Mouse (Mus musculus): Measurements from ENCODE around the gene Grb2.

Grb2 gene

DNA sequence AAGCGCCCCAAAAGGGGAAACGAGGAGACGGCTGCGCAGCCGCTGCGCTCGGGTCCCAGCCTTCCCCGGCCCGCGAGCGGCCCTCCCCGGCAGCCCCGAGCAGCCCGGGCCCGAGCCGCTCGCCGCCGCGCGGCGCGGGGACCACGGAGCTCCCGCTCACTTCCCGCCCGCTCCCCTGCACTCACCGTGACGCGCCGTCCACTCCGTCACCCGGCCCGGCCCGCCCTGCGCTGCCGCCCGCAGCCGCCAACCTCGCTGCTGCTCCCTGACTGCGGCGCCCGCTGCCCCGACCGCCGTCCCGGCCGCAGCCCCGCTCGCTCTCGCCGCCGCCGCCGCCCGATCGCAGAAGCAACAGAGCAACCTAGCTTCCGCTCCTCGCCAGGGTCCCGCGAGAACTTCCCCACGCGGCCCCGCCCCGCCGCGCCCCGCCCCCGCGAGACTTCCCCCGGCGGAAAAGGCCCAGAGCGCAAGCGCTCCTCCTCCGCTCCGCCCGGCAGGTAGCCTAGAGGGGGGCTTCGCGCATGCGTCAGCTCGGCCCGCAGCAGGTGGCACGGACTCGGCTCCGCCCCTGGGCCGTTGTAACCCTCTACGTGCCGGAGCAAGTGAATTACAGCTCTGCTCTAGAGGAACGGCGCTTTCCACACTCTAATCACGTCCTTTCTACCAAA is at the start of gene Grb2:
Gene Grb2, minus strand, starts transcription at position 389 of the 668 bp plus-strand sequence.
- peak; percentile 95 to 97 for DNase-seq (ENCODE audit: low spot score in 2 of 2)

DNA sequence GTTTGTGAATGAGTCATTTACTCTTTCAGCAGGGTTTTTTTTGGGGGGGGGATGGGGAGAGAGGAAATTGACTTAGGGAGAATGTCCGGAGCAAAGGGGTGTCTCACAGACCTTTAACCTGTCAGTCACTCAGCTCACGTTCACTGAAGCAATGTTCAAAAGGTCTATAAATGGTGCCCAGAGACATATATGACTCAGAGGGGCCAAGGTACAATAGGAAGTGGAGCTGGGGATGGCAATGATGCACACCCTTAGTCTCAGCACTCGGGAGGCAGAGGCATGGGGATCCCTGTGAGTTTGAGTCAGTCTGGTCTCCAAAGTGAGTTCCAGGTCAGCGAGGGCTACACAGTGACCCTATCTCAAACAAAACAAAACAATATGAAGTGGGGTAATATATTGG is 45.1 kb upstream of the Grb2 start:
- DNase-seq (ENCODE audit: low spot score in 2 of 2) = no peak

DNA sequence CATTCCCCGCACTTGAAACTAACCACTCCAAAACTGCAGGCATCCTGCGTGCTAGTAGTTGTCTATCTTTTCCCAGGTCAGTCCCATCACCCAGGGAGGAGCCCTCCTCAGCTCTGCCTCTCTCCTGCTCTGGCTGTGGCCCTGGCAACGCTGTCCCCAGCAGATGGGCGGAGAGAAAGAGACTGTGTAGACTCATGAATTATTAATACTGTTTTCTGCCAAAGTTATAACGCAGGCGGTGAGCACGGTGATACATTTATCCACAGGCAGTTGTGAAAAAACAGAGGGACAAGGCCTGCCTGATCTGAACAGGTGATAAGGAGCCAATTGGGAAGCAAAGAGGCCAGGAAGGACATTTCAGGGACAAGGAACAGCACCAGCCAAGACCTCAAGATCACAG is 44.3 kb upstream of the Grb2 start:
- no peak for DNase-seq (ENCODE audit: low spot score in 2 of 2)

DNA sequence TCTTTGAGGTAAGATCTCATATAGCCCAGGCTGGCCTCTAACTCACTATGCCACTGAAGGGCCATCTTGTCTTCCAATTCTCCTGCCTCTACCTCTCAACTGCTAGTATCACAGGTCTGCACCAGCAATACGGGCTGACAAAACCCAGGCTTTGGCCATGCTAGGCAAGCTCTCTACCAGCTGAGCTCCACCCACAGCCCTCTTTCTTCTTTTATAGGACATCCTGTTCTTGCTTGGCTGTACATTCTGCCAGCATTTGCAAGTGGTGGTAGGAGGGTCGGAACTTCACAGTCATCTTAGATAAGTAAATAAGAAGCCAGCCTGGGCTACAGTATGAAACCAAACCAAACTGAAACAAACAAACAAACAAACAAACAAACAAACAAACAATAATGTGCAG is 43.3 kb upstream of the Grb2 start:
- no peak for DNase-seq (ENCODE audit: low spot score in 2 of 2)

DNA sequence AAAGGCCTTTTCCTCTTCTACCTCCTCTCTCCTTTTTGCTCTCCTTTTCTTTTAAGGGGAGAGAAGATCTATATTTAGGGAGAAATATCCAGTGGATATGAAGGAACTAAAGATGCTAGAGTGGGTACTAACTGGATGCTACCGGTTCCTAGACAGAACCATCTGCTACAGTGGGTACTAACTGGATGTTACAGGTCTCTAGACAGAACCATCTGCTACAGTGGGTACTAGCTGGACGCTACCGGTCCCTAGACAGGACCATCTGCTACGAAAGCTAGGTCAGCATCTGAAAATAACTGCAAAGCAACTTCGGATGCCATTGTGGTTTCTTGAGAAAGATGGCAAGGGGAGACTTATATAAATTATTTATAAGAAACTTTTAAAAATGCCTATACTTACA is 41.4 kb upstream of the Grb2 start:
- no peak for DNase-seq (ENCODE audit: low spot score in 2 of 2)

DNA sequence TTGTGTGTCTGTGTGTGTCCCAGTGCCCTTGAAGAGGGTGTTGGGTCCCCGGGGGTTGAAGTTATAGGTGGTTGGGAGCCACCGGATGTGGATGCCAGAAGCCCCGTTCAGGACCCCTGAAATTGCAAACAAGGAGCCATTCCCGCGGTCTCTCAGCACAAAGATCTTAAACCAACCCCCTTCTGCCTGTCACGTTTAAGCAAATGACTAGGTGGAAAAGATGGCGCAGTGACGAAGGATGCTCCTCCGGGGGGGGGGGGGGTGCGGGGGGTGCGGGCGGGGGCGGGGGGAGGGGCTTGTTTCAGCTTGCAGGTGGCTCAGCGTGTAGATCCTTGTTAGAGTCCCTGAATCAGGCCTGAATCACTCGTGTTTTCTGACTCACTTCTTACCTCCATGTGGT is 39.0 kb upstream of the Grb2 start:
- DNase-seq (ENCODE audit: low spot score in 2 of 2) = no peak

DNA sequence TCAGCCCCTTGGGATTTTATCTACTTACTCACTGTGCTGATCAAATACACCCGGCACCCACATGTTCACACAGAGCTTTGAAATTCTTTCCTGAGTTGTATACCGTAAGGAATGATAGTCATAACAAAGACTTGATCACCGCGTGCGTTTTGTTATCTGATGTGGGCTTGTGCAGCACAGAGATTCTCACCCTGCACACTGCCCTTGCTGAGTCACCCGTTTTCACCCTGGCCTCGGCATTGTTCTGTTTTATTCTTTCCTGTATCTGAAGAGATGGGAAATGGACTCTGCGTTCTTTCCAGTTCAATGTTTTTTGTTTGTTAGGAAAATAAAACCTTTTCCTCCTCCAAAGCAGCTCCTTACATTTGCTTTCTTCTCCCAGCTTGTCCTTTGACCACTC is 38.4 kb upstream of the Grb2 start:
- DNase-seq (ENCODE audit: low spot score in 2 of 2) = no peak

DNA sequence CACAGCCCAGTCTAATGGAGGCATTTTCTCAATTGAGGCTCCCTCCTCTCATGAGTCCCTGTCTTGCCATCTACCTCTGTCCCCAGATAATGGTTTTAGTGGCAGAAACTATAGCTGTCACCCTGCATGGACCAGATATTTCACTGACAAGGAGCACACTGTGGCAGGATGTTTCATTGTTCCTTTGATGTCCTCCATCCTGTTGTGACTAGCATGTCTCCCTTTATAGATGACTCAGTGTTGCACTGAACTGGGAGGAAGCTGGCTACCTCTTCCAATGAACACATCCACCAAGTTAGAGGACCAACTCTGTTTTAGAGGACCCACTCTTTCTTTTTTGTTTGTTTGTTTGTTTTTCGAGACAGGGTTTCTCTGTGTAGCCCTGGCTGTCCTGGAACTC is 37.7 kb upstream of the Grb2 start:
- no peak for DNase-seq (ENCODE audit: low spot score in 2 of 2)

DNA sequence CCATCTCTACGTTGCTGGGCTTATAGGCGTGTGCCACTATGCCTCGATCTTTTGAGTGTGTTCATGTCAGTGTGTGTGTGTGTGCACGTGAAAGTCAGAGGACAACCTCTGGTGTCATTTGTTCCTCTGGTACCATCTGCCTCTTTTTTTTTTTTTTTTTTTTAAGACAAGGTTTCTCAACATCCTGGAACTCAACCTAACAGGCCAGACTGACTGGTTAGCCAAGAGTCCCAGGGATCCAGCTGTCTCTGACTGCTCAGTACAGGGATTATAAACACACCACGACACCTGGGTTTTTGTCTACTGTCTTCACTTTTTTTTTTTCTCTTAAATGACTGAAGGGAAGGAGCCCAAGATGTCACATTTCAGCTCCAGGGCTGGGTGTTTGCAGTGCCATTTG is 36.0 kb upstream of the Grb2 start:
- DNase-seq (ENCODE audit: low spot score in 2 of 2) = no peak

DNA sequence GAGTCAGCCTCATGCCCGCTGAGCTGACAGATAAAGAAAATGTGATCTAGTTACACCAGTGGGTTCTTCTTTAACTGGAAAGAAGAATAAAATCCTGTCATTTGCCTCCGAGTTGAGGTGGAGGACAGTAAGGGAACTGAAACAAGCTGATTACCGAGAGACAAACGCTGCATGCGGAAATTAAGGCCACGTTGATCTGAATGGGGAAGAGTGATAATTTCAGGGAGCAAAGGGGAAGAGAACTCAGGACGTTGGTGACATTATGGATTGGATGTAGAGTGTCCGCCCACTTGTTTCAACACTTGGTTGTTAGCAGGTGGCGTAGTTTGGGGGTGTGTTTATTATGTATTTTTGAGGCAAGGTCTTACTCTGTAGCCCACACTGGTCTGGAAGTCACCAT is 34.5 kb upstream of the Grb2 start:
- DNase-seq (ENCODE audit: low spot score in 2 of 2) = no peak

DNA sequence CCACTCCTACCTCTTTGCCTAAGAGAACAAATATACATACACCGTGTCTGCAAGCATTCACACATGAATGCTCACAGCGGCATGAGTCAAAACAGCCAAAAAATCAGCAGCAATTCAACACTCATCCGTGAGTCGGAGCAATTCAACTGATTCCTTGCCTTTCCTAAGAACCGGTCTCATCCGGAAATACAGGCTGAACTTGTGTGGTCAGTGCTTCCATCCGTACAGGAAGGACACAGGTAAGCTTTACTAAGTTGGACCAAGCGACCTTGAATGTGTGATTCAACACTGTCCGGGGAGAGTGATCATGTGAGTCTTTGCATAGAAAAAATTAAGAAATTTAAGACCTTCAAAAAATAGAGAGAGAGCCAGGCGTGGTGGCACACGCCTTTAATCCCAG is 32.7 kb upstream of the Grb2 start:
- DNase-seq (ENCODE audit: low spot score in 2 of 2) = no peak

DNA sequence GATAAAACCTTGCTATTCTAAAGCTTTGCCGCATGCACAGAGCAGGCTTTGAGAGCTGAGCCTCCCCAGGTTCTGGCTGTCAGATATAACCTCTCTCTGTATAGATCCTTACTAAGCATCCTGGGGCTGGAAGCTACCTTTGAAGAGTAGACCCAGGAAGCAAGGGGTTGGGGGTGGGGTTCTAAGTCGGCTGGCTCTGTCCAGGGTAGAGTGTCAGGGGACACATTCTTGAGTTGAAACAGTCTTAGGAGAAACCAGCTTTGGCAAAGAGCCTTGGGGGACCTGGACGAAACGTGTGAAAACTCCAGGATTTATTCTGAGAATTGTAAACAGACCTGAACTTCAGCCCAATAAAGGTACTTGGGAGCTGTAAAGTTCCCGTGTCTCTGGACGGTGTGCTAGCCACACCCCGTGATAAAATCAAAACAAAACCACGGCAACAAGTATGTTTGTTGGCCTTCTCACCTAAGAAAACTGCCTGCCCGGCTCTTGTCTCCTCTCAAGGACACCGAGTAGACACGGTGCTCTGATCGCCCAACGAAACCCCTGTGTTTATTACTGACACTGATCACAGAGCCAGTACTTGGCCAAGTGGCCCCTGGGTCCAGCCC is 30.0 kb upstream of the Grb2 start:
- DNase-seq (ENCODE audit: low spot score in 2 of 2) = no peak

DNA sequence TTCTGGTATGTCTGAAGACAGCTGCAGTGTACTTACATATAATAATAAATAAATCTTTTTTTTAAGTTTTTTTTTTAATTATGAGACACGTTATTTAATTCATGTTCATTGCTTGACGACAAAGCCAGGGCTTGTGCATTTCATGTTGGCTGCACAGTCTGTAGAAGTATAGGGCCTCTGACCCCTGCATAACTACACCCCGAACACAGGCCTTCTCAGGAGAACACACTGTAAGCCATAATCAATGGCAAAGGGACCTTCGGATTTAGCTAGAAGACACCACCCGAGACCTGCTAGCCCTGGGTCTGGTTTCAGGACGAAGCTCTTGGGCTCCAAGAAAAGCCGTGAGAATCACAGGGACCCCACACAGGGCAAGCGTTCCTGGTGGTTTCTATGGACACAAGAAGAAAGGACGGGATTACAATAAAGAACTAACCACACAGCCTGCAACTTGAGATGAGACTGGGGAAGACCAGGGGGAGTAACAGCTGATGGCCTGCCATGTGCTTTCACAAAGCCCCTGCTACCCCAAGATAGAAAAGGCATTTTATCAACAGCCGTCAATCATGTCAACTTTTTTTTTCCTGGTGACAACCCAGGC is 29.3 kb upstream of the Grb2 start:
- no peak for DNase-seq (ENCODE audit: low spot score in 2 of 2)

DNA sequence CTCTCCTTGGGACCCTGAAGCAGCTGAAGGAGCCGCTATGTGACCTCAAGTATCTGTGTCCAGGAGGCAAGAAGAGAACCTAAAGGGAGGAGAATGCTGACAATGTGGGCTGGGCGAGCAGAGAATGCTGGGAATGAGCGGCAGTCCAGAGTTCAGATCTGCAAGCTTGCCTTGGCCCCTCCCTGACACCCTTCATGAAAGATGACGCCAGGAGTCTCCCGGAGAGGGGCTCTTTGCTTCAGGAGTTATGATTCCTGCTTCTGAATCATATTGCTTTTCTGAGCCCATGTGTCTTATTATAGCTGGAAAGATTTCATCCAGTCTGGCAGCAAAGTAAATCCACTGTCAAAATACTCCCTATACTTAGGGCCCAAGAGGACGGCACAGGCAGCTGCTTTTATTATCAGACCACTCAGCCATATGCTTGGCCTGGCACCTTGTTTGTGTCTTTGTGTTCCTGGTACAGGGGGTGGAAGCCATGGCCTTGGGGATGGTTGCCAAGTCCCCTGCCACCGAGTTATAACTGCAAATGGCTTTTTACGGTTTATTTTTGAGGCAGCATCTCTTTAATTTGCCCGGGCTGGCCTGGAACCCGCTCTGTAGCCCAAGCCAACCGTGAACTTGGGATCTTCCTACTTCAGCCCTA is 25.8 kb upstream of the Grb2 start:
- no peak for DNase-seq (ENCODE audit: low spot score in 2 of 2)

DNA sequence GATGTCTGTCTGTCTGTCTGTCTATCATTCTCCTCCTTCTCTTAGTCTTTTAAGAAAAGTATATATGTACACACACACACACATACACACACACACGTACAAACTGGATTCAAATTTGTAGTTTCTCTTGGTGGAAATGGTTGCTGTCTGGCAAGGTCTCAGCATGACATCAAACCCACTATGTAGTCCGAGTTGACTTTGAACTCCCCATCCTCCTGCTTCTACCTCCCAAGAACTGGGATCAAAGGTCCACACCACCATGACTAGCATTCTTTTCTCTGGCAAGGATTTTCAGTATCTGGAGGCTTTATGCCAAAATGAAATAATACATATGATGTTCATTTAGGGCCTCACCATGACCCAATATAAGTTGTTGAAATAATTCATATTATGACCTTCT is 14.8 kb upstream of the Grb2 start:
- DNase-seq (ENCODE audit: low spot score in 2 of 2) = no peak

DNA sequence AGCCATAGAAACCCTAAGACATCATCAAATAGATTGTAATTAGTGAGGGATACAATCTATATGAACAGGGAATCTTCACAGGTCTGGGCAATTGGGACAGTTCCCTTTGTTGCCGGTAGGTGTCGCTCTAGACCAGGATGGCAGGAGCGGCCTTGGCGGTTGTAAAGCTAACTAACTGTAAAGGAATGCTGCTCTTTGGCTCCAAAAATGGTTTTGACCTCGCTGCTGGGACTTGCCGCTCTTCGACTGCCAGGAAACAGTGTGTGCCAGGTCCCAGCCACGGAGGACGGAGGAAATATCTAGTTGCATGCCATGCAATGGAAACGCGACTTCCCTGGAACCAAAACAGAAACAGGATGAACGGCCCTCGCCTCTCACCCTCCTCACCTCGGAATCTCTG is 14.2 kb upstream of the Grb2 start:
- peak; percentile 41 to 77 for DNase-seq (ENCODE audit: low spot score in 2 of 2)

DNA sequence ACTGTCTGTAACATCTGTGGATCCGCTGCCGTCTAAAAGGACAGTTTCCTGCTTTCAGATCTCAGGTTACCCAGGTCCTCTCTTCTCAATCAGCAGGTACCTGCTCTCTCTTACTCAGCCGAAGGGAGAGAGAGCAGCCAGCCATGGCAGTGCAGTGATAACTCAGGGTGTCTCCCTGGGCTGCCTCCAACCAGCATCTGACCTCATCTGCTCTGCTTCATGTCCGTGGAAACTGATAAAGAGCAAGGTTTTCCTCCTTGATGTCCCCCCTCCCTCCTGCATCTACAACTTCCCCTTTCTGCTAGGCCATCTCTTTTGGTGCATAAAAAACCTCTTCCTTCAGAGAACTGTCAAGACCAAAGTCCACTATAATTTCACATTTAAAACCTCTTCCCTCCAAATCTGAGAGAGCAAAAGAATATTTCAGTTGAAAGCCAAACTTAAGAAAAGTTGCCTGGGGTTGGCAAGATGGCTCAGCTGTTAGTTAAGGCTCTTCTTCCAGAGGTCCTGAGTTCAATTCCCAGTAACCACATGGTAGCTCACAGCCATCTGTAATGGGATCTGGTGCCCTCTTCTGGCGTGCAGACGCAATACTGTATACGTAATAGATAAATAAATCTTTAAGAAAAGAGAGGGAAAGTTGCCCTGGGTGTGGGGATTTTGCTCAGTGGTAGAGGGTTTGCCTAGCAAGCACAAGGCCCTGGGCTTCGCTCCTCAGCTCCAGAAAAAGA is 9.4 kb upstream of the Grb2 start:
- no peak for DNase-seq (ENCODE audit: low spot score in 2 of 2)

DNA sequence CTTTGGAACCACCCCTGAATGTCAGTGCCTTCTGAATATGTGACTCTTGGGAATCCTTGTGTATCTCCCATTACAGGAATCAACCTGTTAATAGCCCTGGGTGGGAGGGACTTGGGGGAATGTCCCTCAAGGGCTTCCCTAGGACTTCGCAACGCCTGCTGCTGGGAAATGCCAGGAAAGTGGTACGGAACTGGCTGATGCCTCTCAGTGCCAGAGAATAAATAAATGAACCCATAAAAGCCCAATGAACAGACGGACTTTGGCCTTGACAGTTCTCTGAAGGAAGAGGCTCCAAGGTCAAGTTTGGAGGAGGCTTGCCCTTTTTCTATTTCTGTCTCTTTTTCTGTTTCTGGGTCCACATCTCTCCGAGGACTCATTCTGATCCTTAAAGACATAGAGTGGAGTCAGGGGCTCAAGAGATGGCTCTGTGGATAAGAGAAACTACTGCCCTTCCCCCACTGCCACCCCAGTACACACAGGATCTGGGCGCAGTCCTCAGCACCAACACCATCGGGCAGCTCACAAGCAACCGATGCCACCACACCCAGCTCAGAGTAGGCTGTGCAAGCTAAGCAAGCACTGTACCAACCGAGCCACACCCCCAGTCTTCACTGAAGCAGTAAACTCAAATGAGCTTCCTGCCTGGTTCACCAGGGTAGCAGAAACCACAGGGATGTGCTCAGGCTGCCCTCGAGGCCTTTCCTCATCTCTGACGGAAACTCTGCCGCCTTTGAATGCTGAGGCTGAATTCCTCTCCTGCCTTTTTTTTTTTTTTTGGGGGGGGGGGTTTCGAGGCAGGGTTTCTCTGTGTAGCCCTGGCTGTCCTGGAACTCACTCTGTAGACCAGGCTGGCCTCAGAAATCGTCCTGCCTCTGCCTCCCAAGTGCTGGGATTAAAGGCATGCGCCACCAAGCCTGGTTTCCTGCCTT is 8.3 kb upstream of the Grb2 start:
- DNase-seq (ENCODE audit: low spot score in 2 of 2) = no peak

DNA sequence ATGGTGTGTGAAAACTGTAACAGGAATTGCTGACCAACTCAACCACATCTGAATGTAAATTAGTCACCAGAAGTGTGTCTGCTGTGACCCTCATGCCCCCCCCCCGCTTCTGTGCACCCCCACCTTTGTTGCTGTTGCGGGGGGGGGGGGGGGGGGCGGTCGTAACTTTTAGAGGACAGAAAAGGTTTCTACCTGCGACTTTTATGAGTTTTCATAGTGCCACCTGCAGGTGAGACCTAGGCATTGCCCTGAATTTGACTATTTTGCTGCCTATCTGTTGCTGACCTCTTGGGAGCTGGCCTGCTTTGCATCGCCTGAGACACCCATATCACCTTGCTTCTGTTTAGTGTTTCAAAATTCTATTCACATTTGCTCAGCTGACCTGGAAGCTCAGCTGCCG is 6.1 kb upstream of the Grb2 start:
- DNase-seq (ENCODE audit: low spot score in 2 of 2) = no peak

DNA sequence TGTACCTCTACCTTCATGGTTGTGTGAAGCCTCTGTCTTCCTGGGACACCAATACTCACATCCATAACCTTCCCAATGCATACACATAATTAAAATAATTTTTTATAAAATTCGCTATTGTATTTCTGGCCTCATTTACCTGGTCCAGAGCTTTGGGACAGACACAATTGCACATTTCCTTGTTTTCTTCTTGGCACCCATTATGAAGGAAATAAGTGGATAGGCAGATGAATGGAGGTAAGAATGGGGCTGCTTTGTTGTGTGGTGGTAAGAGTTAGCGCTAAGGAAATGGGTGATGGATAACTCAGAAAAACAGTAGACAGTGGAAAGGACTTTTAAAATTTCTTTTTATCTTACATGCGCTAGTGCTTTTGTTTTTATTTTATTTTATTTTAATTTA is 5.0 kb upstream of the Grb2 start:
- DNase-seq (ENCODE audit: low spot score in 2 of 2) = no peak

DNA sequence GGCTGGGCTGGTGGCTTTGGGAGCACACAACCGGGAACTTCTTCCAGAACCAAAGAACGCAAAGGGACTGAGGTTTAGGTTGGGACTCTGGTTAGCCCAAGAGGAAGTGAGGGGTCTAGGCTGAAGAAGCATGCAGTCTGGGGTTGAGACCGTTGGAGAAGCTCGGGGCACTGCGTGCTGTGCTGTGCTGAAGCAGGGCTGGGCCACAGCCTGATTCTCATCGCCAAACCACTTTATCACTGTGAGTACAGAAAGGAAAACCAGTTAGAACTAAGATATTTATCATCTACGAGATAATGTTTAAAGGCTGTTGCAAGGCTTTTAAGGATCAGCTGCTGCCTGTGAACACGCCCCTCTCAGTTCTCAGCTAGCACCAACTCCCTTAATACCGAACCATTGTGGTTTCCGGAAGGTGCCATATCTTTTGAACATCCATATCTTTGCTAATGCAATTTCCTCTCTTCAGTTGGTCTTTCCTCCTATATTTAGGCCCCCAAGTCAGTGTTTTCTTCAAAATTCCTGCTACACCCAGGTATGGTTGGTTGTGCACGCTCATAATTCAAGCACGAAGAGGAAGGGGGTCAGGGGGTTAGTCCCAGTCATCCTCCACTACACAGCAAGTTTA is 4.4 kb upstream of the Grb2 start:
- no peak for DNase-seq (ENCODE audit: low spot score in 2 of 2)
